Mouse (Mus musculus): ENCODE results near the gene Olig3. TPM values are rescaled to one million over a fixed set of nuclear protein-coding genes. Genes with fewer than 3 reads are reported as not detected.
"Not testable (repeated sequence)": the region's sequence is repeated elsewhere in the genome, so short reads cannot be mapped to it uniquely, and the experiment has no call there.

Gene Olig3
- polyA plus RNA-seq, 1 experiment from 2014 or later, result 99.1 TPM

DNA sequence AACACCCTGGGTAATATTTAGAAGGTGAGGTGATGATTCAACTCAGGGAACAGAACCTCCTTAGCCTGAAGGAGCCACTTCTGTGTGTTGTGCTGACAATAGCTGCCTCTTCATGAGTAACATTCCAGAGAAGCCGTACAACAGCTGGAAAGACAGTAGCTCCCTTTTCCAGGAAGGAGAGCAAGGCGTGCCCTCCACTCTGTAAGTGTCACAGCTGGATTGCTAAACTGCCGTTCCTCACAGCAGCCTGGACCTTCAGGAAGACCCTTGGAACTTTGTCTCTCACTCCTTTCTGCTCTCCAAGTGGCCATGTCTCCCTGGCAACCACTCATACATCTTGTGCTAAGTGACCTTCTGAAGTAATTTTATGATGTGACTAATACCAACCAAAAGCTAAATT, 13.8 kb downstream of the Olig3 start:
- no peak overlapping the region for H3K4me3 ChIP-seq
- no peaks in the 10 kb centered on the region for H3K9me3 ChIP-seq
- no peak for DNase-seq (ENCODE audit: low spot score)
- peaks cover 53% of the 10 kb centered on the region for H3K27me3 ChIP-seq (ENCODE audit: insufficient read depth, poor library complexity, severe bottlenecking)
- H3K36me3 ChIP-seq, result no peaks in the 10 kb centered on the region
- H3K4me1 ChIP-seq (replicated peaks), result peaks cover 29% of the 10 kb centered on the region
- no peak overlapping the region for H3K27ac ChIP-seq
- WGBS, result 48% methylated on average over 3 of the region's 3 CpGs

DNA sequence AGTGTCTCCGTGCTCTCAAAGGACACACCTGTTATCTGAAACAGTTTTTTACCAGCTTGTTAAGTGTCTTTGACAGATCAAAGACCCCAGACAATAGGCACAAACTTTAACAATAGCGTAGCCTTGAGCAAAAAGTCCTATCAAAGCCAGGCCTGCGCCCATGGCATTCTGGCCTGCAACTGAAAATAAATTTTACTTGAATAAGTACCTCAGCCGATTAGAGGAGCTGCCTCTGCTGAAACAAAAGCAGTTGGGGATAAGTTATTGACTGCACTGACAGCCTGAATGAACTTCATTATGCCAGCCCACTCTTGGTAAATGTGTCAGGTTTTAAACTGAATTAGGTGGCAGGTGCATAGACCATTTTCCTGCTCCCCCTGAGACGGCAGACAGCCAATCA, 15.9 kb downstream of the Olig3 start:
- Histone ChIP-seq H3K27me3 (ENCODE audit: insufficient read depth, poor library complexity, severe bottlenecking) (peaks cover 32% of the 10 kb centered on the region), H3K36me3 (no peaks in the 10 kb centered on the region), H3K4me3 (no peak overlapping the region), H3K4me1 (replicated peaks) (peaks cover 29% of the 10 kb centered on the region), H3K9me3 (no peaks in the 10 kb centered on the region), H3K27ac (no peak overlapping the region)
- WGBS, result 46% methylated on average over 5 of the region's 5 CpGs
- DNase-seq (ENCODE audit: low spot score), result no peak

GRCm38 (mm10) chr10:19373797-19374196, 17.5 kb downstream of the Olig3 start:
- H3K4me1 ChIP-seq (replicated peaks), result peaks cover 29% of the 10 kb centered on the region
- peaks cover 21% of the 10 kb centered on the region for H3K27me3 ChIP-seq (ENCODE audit: insufficient read depth, poor library complexity, severe bottlenecking)
- H3K27ac ChIP-seq, result no peak overlapping the region
- H3K4me3 ChIP-seq, result no peak overlapping the region
- 44% methylated on average over 7 of the region's 7 CpGs for WGBS
- H3K36me3 ChIP-seq, result no peaks in the 10 kb centered on the region
- peak; percentile 43 for DNase-seq (ENCODE audit: low spot score)
- no peaks in the 10 kb centered on the region; the same call in 1 of the 2 replicates for H3K9me3 ChIP-seq

DNA sequence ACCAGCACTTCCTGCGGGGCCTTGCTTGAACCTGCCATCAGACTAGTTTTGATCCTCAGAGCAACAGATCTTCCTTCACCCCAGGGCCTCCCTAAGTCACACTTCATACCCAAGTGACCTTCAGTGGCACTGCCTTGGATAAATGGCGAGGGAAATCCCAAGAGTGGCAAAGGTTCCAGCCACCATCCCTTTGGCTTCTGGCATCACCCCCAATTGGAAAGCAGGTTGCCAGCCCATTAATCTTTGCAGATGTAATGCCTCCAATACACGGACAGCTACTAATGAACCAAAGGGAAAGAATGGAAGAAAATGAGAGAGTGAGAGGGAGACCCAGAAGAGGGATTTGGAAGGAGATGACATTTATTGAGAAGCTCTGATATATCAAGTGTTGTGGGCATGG, 18.0 kb downstream of the Olig3 start:
- H3K36me3 ChIP-seq, result no peaks in the 10 kb centered on the region; the same call in 1 of the 2 replicates
- WGBS, result 73% methylated on average over 3 of the region's 3 CpGs
- peaks cover 28% of the 10 kb centered on the region for H3K4me1 ChIP-seq (replicated peaks)
- no peak overlapping the region for H3K4me3 ChIP-seq
- peaks cover 4% of the 10 kb centered on the region for H3K9me3 ChIP-seq
- peak overlapping the region; percentile 54; the same call in 1 of the 2 replicates for H3K27ac ChIP-seq
- no peak for DNase-seq (ENCODE audit: low spot score)
- H3K27me3 ChIP-seq (ENCODE audit: insufficient read depth, poor library complexity, severe bottlenecking), result peaks cover 15% of the 10 kb centered on the region

- Histone ChIP-seq H3K27me3 (ENCODE audit: insufficient read depth, poor library complexity, severe bottlenecking) (peaks cover 5% of the 10 kb centered on the region), H3K9me3 (peaks cover 8% of the 10 kb centered on the region), H3K36me3 (no peaks in the 10 kb centered on the region; the same call in 1 of the 2 replicates), H3K4me3 (no peak overlapping the region), H3K4me1 (replicated peaks) (peaks cover 26% of the 10 kb centered on the region), H3K27ac (no peak overlapping the region)
- DNase-seq (ENCODE audit: low spot score), result no peak
- 94% methylated on average over 2 of the region's 2 CpGs for WGBS
Observed at GRCm38 (mm10) chr10:19375838-19376237, 19.5 kb downstream of the Olig3 start.

GRCm38 (mm10) chr10:19380971-19381370, 24.6 kb downstream of the Olig3 start:
- not testable (repeated sequence) for H3K36me3 ChIP-seq; H3K4me1 ChIP-seq (replicated peaks); DNase-seq (ENCODE audit: low spot score); H3K27me3 ChIP-seq (ENCODE audit: insufficient read depth, poor library complexity, severe bottlenecking); H3K4me3 ChIP-seq; H3K27ac ChIP-seq
- peaks cover 16% of the 10 kb centered on the region for H3K9me3 ChIP-seq
- WGBS, result 93% methylated on average over 1 of the region's 1 CpGs

DNA sequence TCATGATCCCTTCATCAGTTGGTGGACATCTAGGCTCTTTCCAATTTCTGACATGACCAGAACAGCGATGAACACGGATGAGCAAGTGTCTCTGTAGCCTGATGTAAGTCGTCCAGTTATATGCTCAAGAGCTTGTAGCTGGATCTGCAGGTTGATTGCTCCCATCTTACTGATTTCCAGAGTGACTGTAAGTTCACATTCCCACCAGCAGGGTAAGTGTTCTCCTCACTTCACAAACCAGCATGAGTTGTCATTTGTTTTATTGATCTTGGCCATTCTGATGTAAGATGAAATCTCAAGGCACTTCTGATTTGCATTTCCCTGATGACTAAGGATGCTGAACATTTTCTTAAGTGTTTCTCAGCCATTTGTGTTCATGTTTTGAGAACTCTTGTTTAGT, 27.8 kb downstream of the Olig3 start:
- H3K27ac ChIP-seq, result no peak overlapping the region
- H3K36me3 ChIP-seq, result no peaks in the 10 kb centered on the region; the same call in 1 of the 2 replicates
- WGBS, result 91% methylated on average over 3 of the region's 3 CpGs
- H3K9me3 ChIP-seq, result peaks cover 13% of the 10 kb centered on the region
- H3K4me1 ChIP-seq (replicated peaks), result no peaks in the 10 kb centered on the region
- no peaks in the 10 kb centered on the region for H3K27me3 ChIP-seq (ENCODE audit: insufficient read depth, poor library complexity, severe bottlenecking)
- H3K4me3 ChIP-seq, result no peak overlapping the region
- DNase-seq (ENCODE audit: low spot score), result no peak

DNA sequence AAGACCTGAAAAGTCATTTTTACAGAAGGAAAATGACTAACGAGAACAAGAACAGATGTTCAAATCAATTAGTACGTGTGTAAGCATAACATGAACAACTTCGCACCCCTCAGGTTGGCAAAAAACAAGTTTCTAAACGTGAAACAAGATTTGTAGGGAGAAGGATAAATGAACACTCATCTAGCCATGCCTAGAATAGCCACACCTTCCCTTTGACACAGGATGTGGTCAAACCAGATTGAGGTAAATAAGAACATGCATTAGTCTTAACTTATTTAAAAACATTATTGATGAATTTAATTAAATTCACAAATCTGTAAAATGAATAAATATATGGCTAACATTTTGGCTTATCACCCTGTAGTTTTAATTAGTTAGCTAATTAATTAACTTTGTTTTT, 35.5 kb downstream of the Olig3 start:
- DNase-seq (ENCODE audit: low spot score), result no peak
- Histone ChIP-seq H3K27me3 (ENCODE audit: insufficient read depth, poor library complexity, severe bottlenecking) (peaks cover 23% of the 10 kb centered on the region), H3K4me1 (replicated peaks) (peaks cover 6% of the 10 kb centered on the region), H3K27ac (no peak overlapping the region), H3K4me3 (no peak overlapping the region), H3K36me3 (no peaks in the 10 kb centered on the region), H3K9me3 (no peaks in the 10 kb centered on the region)
- 91% methylated on average over 4 of the region's 4 CpGs for WGBS

DNA sequence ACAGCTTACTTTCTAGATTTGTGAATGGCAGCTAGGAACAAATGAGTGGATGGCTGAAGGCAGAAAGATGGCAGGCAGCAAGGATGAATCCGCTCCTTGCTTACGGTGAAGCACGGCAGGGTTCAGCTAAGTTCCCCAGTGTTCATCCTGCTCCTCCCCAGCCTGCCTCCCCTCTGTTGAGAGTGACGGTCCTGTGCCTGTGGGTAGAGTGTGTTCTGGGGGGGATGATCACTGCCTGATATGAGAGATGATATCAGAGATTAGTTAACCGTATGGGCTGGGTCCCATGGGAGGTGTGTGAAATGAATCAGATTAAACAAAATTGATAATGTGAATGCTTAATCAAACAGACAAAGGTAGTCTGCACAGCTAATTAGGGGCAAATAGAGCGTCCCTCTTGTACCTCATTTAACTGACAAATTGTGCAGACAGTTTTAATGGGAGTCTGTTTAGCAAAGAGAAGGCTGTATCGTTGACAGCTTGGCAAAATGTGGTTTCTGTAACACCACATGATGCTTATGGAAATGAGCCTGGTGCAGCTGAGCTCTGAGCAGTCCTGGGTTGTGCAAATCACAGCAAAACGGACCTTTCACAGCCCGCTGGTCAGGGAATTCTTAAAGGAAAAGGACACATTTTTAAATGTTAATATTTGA, 40.3 kb downstream of the Olig3 start:
- Histone ChIP-seq H3K9me3 (no peaks in the 10 kb centered on the region), H3K27me3 (ENCODE audit: insufficient read depth, poor library complexity, severe bottlenecking) (peaks cover 55% of the 10 kb centered on the region), H3K4me1 (replicated peaks) (peaks cover 27% of the 10 kb centered on the region), H3K4me3 (no peak overlapping the region), H3K27ac (no peak overlapping the region), H3K36me3 (no peaks in the 10 kb centered on the region)
- DNase-seq (ENCODE audit: low spot score), result no peak
- 32% methylated on average over 9 of the region's 9 CpGs for whole genome bisulfite sequencing

GRCm38 (mm10) chr10:19397396-19397795, 41.1 kb downstream of the Olig3 start:
- Histone ChIP-seq H3K36me3 (no peaks in the 10 kb centered on the region), H3K27ac (no peak overlapping the region), H3K4me3 (no peak overlapping the region), H3K4me1 (replicated peaks) (peaks cover 29% of the 10 kb centered on the region), H3K27me3 (ENCODE audit: insufficient read depth, poor library complexity, severe bottlenecking) (peaks cover 57% of the 10 kb centered on the region), H3K9me3 (no peaks in the 10 kb centered on the region)
- 75% methylated on average over 12 of the region's 12 CpGs for WGBS
- DNase-seq (ENCODE audit: low spot score), result no peak

GRCm38 (mm10) chr10:19401136-19401535, 44.8 kb downstream of the Olig3 start:
- Histone ChIP-seq H3K4me3 (no peak overlapping the region), H3K27ac (no peak overlapping the region), H3K27me3 (ENCODE audit: insufficient read depth, poor library complexity, severe bottlenecking) (peaks cover 45% of the 10 kb centered on the region), H3K9me3 (no peaks in the 10 kb centered on the region), H3K36me3 (no peaks in the 10 kb centered on the region), H3K4me1 (replicated peaks) (peaks cover 42% of the 10 kb centered on the region)
- 40% methylated on average over 5 of the region's 5 CpGs for WGBS
- DNase-seq (ENCODE audit: low spot score), result peak; percentile 53

GRCm38 (mm10) chr10:19404401-19404800, 48.1 kb downstream of the Olig3 start:
- no peak overlapping the region for H3K27ac ChIP-seq
- no peaks in the 10 kb centered on the region for H3K36me3 ChIP-seq
- no peak for DNase-seq (ENCODE audit: low spot score)
- H3K27me3 ChIP-seq (ENCODE audit: insufficient read depth, poor library complexity, severe bottlenecking), result peaks cover 30% of the 10 kb centered on the region
- H3K4me3 ChIP-seq, result no peak overlapping the region
- 6% methylated on average over 1 of the region's 1 CpGs for WGBS
- peaks cover 28% of the 10 kb centered on the region for H3K4me1 ChIP-seq (replicated peaks)
- H3K9me3 ChIP-seq, result no peaks in the 10 kb centered on the region

GRCm38 (mm10) chr10:19405959-19406358, 49.6 kb downstream of the Olig3 start:
- Histone ChIP-seq H3K4me3 (no peak overlapping the region), H3K9me3 (no peaks in the 10 kb centered on the region), H3K27ac (no peak overlapping the region), H3K27me3 (ENCODE audit: insufficient read depth, poor library complexity, severe bottlenecking) (peaks cover 27% of the 10 kb centered on the region), H3K4me1 (replicated peaks) (peaks cover 26% of the 10 kb centered on the region), H3K36me3 (no peaks in the 10 kb centered on the region)
- 73% methylated on average over 1 of the region's 1 CpGs for WGBS
- no peak for DNase-seq (ENCODE audit: low spot score)

DNA sequence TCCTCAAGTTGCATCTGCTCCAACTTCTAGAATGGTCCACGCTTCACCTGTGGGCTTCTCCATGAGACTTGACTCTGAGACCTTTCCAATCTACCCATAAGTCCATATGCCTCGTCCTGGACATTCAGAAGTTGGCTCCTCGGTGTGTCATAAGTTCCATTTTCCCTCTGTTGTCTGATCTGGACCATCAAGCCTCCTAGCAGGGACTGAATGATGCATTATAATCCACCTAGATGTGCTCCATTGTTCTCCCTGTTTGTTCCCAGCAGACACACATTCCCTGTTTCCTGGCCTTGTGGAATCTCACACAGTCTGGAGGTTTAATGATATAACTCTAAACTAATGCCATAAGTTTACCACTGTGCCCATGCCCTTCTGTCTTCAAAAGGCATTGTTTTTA, 50.8 kb downstream of the Olig3 start:
- H3K4me3 ChIP-seq, result no peak overlapping the region
- DNase-seq (ENCODE audit: low spot score), result no peak
- no peak overlapping the region for H3K27ac ChIP-seq
- no peaks in the 10 kb centered on the region for H3K9me3 ChIP-seq
- peaks cover 22% of the 10 kb centered on the region for H3K4me1 ChIP-seq (replicated peaks)
- no peaks in the 10 kb centered on the region for H3K36me3 ChIP-seq
- peaks cover 34% of the 10 kb centered on the region for H3K27me3 ChIP-seq (ENCODE audit: insufficient read depth, poor library complexity, severe bottlenecking)
- 86% methylated on average over 3 of the region's 3 CpGs for WGBS

All from hindbrain, embryonic 10.5 days (tissue).